Mouse (Mus musculus) right cerebral cortex, postnatal 4 days (tissue): ENCODE results near the gene D930048N14Rik.
A peak's percentile ranks its signal among the peaks of the same experiment; 100 is the strongest.
"Not testable (repeated sequence)": the region's sequence is repeated elsewhere in the genome, so short reads cannot be mapped to it uniquely, and the experiment has no call there.

ENCODE experiments used
- DNase-seq: peaks from one replicate; pipeline ENCODE4 v3.0.0-alpha.2; 2022

The D930048N14Rik gene

DNA sequence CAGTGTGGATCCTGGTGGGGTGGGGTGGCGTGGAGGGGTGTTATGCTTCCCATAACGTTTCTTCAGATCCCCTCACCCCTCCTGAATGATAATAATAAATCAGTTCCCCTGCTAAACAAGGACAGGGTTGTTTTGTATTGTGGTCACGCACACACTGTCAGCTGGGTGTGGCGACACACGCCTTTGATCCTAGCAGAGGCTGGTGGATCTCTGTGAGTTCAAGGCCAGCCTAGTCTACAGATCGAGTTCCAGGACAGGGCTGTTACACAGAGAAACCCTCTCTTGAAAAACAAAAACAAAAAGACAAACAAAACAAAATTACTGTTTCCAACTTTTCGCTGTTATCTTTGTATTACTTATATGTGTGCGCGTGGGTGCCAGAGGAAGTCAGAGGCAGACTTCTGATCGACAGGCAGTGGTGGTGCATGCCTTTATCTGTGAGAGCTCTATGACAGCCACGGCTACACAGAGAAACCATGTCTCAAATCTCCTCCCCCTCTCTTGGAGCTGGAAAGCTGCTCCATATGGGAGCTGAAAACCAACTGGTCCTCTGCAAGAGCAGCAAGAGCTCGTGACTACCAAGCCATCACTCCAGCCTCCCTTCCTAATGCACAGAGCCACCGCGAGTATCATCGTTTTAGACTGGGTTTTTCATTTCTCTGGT, 21.0 kb upstream of the D930048N14Rik start:
- no peak for DNase-seq

DNA sequence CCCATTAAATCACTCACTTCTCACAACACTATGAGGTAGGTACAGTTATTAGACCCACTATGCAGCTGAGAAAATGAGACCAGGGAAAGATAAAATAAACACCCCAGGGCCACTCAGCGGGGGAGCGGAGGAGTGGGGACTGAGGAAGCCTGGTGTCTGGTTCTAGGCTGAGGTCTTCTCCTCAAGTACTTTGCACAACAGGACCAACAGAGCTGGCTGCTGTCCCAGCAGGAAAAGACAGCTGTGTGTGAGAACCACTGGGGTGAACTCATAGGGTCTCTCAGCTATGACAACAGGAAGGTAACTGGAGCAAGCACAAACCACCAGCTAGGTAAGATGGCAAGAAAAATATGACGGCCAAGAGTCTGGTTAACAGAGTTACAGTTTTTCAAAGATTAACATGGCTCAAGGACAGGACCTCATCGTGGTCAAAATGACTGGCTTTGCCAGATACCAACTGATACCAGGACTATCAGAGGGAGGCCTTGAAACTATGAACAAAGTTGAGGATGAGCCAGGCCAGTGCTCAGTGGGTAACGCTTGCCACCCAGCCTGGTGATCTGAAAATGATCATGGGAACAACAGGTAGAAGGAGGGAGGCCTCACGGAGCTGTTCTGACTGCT, 18.5 kb upstream of the D930048N14Rik start:
- no peak for DNase-seq

DNA sequence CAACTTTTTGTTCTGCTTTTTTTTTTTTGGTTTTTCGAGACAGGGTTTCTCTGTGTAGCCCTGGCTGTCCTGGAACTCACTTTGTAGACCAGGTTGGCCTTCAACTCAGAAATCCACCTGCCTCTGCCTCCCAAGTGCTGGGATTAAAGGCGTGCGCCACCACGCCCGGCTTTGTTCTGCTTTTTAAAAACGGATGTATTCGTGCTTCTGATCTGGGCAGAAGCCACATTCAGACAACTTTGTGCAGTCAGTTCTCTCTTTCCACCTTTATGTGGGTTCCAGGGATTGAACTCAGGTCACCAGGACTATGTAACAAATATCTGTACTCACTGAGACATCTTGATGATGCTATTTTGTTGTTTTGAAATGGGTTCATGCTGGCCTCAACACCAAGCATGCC, 17.6 kb upstream of the D930048N14Rik start:
- not testable (repeated sequence) for DNase-seq

DNA sequence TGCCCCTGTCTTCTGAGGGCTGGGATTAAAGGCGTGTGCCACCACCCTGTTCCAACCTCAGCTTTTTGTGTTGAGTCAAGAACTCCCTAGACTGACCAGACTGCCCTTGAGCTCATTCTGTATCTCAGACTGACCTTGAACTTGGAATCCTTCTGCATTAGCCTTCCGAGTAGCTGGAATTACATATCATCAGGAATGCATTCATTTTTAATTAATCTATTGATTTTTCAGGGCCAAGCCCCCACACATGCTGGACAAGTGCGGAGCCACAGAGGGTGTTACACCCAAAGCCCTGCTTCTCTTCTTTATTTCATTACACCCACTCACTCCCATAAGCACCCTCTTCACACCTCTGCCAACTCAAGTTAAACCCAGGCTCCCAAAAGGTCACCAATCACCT, 17.0 kb upstream of the D930048N14Rik start:
- no peak for DNase-seq

DNA sequence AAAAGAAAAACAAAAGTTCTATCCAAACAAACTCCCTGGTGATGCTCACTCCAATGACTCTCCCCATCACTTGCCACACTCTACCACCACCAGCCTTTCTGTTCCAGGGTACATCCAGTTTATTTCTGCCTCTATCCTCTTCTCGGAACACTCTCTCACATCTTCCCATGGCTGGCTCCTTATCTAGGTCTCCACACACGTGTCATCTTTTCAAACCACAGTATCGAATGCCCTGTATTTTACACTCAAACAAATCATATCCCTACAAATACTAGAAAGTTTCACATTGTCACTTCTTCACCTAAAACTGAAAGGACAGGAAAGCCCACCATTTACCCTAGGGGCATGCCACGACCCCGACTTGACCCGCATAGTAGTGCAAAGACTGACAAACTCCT, 15.6 kb upstream of the D930048N14Rik start:
- no peak for DNase-seq

DNA sequence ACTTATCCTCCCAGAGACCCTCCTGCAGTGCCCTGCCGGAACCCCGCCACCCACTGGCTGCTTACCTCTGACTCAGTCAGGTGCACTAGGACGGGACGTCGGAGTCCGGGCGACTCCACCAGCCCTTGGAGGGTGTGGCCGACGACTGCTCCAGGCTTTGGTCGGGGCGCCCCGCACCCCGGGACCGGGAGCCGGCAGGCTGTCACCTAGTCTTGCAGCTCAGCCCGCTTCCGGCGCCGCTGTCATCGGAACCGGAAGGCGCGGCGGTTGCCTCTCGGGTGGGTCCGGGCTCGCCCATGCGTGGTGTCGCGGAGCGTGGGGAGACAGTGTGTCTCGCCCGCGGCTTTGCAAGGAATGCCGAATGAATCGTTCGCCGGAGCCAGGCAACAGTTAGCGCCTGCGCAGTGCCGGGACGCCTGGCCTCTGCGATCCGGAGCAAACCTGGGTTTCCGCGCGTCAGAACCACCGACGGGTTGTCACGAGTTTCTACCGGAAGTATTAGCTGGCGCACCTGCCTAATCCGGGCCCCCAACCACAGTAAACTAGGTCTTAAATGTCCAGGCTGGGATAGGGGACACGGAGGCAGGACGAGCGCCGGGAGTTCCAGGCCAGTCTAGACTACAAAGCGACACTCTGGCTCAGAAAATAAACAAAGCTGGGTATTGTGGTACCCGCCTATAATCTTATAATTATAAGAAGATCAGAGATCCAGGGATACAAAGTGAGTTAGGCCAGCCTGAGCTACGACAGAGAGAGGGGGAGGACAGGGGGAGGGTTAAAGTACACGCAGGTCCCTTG, 15.0 kb upstream of the D930048N14Rik start, which contains the start of gene Rmnd5b:
Rmnd5b (minus strand) TSS at position 372 of the 798 bp plus-strand sequence.
- DNase-seq = peak; percentile 94

DNA sequence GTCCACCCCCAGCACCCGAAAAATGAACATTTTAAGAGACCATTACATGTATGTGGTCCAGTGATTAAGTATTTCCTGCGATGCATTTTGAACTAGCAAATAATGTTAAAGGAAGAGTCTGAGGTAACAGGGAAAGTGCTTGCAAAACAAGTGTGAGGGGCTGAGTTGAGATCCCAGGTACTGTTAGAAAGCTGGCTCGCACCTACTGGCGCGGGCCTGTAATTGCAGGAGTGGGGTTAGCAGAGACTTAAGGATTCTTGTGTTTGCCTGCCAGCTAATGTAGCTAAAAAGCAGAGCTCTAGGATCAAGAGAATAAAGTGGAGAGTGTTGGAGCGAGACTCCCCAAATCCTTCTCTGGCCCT, 14.4 kb upstream of the D930048N14Rik start:
- DNase-seq = peak; percentile 28

DNA sequence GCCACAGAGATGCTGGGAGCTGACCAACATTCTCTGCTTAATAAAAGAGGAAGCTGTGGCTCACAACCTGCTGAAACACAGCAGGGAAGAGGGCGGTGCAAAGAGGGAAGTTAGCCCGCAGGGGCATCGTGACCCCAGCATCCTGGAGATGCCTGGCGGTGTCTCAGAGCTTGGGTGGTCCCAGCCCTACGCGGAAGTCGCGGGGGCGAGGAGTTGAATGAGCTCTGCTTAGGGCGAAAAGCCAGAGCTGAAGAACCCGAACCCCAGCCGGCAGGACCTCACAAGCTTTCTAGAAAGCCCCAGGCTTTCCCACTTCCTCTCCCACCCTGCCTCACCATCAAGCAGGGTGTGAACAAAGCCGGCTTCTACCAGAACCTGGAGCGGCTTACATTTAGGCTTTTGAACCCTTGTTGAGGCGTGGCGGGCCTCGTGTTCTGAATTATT, 12.8 kb upstream of the D930048N14Rik start:
- no peak for DNase-seq

DNA sequence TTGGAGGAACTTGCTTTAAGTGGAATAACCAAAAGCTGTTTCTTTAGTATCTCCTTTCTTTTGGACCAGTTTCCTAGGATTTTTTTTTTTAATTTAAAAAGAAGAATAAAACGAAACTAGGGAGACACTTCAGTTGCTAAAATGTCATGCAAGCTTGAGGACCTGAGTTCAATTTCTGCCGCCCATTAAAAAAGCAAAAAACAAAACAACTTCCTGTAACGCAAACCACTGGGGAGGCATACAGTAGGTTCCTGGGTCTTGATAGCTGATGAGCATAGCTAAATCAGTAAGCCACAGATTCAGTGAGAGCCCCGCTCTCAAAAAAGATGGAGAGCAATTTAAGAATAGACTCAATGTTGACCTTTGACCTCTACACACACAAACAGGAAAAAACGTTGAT, 12.3 kb upstream of the D930048N14Rik start:
- DNase-seq = no peak

DNA sequence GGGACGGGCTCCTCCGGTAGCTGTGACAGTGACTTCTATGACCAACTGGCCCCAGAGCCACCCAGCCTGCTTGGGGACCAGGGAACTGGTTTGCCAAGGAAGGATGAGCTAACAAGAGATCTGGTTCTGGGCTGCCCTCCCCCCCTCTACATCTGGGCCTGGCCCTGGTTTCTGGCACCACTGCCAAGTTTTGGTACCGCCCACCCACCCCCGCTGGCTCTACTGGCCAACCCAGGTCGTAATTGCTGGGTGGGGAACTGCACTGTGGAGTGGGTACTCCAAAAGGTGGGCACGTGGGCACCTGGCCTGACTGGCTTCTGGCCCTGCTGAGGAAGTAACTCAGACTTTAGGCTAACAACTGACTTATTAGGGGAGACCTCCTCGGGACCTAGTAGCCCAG, 10.0 kb upstream of the D930048N14Rik start:
- DNase-seq = no peak

DNA sequence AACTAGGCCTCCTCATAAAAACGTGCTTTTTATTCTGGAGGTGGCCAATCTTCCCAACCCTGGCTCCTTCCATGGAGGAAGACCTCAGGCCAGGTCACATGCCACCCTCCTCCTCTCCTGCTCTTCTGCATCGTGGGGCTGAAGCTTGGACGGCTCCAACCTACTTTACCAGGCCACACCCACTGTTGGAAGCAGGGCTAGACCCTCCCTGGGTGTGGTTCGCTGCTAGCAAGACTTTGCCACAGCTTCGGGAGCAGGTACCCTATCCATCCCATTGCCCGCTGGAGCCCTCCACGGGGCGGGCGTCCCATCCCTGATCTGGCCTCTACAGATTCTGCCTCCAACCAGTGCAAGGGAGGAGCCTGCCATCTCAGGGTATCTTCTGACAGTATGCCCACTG, 7.6 kb upstream of the D930048N14Rik start:
- no peak for DNase-seq

DNA sequence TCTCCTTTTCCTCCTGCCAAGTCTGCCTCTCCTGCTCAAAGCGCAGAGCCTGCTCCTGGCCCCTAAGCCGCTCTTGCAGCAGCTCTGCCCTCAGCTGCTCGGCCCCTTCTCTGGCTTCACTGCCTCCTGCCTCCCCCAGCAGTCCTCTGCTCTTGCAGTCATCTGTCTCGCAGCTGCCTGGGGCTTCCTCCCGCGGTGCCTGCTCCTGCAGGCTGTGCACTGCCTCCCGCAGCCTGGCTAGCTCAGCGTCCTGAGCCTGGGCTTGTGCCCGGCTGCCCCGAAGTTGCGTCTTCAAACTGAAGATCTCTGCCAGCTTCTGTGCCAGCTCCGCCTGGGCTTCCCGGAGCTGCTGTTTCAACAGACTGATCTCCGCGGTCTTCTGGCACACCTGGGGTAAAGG, 7.0 kb upstream of the D930048N14Rik start:
- no peak for DNase-seq

DNA sequence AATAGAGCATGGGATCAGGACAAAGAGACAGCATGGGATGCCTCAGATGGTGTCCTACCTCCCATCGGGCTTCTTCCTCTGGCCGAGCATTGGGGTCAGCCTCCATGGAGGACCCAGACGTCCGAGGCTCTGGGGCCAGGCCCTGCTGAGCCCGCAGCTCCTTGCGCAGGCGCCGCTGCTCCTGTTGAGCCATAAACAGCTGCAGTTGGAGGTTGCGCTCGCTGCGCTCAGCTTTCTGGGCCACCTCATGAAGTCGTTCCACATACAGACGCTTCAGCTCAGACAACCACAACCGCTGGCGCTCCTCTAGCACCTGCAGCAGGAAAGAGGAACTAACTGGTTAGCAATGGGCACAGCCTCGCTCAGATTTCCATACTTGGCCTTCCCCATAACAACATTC, 6.5 kb upstream of the D930048N14Rik start:
- DNase-seq = no peak

DNA sequence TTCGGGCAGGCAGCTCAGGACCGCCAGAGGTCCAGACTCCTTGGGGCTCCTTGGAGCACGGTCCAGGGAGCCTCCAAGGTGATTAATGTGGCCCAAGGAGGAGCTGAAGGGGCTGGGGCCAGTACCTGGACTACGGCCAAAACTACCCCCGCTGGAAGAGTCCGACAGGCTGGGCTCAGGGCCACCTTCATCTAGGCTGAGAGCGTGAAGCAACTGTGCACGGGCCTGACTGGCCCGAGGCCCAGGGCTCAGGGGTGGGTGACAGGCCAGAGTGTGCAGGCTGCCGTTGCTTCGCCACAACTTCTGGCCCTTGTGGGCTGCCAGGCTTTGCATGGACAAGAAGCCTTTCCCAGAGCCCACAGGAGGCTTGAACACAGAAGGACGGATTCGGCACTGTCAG, 5.5 kb upstream of the D930048N14Rik start:
- no peak for DNase-seq

DNA sequence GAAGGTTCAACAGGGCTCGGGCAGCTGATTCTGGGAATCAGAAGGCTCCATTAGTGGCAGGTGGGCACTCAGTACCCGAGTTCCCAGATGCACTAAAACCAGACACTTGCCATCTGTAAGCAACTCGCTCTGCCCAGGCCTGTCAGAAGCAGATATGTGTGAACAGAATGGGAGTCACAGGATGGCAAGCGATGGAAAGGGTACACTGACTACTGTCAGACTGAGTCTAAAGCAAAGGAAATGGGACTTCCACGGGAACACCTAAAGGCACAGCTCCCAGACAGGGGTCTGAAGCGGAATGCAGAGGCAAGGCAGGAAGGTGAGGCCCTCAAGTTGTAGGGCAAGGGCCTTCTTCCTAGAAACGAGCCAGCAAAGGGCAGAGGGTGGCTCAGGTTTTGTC, 4.5 kb upstream of the D930048N14Rik start:
- no peak for DNase-seq

DNA sequence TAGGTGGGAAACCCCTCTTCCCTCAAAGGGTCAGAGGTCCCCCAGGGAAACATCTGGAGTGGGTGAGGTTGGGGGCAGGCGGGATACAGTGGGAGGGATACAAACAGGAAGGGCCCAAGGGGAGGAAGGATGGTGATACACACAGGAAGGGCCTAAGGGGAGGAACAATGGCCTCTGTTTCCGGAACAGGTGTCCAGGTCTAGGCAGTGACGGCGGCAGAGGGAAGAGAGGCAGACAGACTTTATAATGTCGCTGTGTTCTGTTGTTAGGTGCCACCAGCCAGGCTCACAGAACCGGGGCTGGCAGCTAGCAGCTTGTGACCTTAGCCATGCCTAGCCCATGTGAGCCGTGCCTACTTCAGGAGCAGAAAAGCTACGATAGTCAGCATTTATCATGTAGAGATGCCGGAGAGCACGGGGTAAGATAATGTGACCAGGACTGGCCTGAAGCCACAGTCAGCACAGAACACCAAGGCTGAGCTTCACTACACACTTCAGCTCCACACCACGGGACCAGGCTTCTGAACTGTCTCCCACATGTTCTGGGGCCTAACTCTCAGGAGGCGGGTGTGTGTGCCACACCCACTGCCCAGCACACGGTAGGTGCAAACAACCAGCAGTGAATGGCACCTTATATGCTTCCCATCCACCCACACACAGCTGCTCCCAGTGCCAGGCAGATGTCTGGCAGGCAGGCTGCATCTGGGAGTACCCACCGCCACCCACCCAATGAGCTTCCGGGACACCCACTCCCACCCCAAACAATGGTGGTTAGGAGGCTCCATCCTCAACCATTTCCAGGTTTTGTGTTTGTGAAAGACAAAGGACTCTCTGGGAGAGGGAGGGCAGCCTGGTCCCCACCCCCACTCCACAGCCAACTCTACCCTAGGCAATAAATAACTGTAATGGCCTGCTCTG, 3.7 kb upstream of the D930048N14Rik start:
- DNase-seq = no peak

DNA sequence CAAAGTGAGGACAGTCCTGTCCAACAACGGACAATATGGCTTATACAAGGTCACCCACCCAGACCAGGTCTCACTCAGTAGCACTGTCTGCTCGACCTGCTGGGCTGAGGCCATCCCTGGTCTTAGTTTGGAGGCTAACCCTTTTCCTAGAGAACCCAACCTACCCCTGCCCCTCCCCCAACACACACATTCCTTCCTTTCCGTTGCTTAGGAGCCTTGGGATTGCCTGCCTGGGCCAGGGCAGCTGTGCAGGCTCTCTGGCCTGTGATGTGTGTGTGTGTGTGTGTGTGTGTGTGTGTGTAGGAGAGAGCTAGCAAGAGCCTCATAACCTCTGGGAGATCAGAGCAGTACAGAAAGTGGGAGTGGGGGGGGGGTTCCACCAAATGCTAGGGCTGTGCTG, 2.2 kb upstream of the D930048N14Rik start:
- no peak for DNase-seq

DNA sequence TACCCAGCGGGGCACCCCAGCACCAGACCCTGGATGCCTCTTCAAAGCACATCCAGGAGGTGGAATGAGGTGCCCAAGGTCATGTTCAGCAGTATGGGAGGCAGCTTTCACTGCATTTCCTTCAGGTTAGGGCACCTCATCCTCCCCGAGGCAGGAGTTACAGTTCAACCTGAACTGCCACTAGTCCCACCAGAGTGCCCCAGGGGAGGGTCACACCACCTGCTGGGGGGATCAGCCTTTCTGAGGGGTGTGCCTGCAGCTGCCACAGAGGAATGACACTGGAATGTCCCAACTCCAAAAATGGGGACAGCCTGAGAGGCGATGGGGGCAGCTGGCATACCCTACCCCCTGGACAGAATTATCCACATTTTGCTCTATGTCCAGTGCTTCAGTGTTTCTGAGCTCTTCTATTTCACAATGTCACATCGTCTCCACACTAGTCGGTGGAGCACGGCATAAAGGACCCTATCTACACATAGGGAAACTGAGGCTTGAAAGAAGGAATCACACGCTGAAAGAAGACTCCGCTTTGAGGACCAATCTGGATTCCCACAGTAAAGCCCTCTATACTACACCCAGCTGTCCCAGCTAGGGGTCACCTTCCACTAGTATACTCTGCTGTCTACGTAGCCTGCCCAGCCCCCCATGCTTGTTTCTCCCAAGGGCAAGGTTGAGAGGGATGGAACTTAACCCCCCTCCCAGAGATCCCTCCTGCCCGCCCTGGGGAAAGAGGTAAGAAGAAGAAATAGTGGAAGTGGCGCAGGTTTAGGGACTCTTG, 1.5 kb upstream of the D930048N14Rik start:
- DNase-seq = no peak

DNA sequence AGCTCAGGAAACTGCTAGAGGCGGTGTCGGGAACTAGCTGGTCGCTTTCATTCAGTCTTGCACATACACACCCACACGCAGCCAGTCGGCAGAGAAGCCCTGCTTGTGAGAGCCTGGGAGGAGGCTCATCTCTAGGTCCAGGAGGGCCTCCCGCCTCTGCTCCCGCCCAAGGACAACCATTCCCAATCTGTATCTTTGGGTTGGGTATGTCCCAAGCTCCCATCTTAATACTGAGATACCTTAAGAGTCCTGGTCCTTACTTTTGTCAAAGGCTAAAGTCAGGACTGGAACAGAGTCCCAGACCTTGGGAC, 910 bp upstream of the D930048N14Rik start:
- DNase-seq = peak; percentile 33

DNA sequence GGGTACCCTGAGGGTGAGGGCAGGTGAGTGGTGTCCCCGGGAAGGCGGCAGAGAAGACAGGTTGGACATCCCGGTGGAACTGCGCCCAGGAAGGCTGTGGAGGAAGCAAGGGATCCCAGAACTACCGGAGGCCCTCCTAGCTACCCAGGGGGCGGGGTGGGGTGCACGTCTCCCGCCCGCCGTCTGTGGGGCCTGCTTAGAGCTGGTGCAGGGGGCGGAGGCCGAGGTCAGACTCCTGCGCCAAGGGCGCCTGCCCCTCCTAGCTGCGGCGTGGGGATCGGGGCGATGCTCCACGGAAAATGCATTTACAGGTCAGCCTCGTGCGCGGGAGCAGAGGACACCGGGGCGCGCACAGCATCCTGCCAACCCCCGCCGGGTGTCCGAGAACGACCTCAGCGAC, 493 bp upstream of the D930048N14Rik start:
- DNase-seq = peak; percentile 26

DNA sequence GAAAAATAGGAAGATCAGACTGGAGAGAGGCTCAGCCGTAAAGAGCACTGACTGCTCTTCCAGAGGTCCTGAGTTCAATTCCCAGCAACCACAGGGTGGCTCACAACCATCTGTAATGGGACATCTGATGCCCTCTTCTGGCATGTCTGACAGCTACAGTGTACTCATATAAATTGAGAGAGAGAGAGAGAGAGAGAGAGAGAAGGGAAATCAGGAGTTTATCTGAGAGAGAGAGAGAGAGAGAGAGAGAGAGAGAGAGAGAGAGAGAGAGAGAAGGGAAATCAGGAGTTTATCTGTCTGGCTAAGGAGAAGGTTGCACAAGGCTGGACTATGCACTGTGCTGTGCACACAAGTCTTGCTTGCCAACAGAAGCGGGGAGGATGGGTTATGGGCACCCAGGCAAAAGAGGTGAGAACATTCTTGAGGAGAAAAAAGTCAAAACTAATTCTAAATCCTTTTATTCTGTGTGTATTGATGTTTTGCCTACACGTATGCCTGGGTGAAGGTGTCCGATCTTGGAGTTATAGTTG, 2.2 kb downstream of the D930048N14Rik start:
- no peak for DNase-seq

DNA sequence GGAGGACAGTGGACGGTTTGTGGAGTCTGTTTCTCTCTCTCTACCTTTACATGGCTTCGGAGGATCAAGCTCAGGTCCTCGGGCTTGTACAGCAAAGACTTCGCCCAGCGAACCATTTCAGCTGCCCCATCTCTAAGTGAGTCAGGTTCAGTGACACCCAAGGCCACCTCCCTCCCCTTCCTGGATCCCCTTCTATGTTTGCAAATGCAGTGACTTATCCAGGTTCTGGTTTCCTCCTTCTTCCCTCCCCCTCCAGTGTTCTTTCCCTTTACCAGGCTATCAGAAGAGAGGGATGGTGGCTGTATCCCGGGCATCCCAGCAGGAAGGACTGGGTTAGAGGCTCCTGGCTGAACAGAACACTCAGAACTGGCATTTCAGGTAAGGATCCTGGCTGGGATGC, 3.0 kb downstream of the D930048N14Rik start:
- no peak for DNase-seq
